Mouse (Mus musculus) adrenal gland, postnatal 10 days (tissue): ENCODE results near the gene Sbpl. TPM values are rescaled to one million over a fixed set of nuclear protein-coding genes. Genes with fewer than 3 reads are reported as not detected.
"Not testable (repeated sequence)": the region's sequence is repeated elsewhere in the genome, so short reads cannot be mapped to it uniquely, and the experiment has no call there.

Experiments
- DNase-seq: peaks from one replicate; pipeline ENCODE4 v3.0.0; 2021; ENCODE audit warnings: mixed read lengths
- total RNA-seq, 2 experiments: library from RNA; stranded (reverse); gene quantifications; 2 replicates each; pipeline ENCODE4 v1.2.3; 2021

The Sbpl gene
- total RNA-seq, 2 experiments from 2014 or later: not detected

DNA sequence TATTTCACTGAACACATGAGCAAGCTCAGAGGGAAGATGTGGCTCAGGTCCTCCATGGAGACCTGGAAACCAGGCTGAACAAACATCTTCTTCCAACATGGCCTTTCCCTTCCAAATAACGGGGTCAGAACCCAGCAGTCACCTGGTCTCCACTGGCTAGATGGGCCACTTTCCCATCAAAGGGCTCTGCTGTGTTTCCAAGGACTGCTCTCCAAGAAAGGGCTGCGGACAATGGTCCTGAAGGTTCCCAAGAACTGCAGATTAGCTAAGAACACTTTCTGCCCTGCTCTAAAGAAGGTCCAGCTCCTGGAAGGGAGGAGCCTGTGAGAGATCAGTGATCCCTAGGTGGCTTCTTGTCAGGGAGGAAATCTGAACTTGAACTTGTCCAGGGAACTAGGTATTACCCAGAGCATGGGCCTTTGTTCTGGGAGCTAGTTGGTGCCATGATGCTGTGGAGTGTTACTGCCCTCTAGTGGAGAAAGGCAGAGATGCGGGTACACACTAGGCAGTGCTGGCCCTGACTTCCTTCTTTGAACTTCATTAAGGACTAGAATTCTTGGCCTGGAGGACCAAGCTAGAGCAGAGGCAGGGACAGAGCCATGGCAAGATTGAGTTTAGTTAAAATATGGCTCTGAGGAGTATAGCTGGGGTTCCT, 5.1 kb upstream of the Sbpl start:
- DNase-seq: peak; percentile 84

DNA sequence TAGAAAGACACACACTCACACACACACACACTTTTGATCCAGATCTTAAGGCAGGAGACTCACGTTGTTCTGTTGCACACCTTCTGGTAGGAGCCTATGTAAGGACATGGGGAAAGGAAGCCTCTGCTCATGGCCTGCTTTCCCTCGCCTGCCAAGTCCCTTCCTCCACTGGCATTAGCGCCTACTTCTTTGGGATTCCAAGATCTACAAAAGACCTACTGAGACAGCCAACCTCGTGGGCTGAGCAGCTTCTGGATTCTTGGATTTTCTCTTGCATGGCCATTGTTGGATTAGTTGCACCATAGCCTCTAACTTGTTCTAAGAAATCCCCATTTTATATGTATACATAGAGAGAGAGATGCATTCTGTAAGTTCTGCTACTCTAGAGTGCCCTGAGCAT, 4.2 kb downstream of the Sbpl start:
- DNase-seq: not testable (repeated sequence)

DNA sequence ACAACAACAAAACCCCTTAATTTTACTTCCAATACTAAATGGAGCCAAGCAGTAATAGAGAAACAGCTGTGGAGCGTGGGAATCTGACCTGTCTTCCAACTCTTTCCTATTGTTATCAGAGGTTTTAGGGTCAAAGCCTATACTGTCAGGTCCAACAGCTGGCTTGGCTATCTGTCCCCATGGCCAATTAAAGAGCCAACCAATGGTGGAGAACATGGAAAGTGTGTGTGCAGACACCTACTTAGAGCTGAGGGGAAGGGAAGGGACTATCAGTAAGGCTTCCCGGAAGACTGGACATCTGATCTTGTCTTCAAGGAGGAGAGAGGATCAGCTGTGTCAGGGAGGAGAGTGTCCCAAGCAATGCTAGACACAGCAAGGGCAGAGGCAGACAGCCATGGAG, 6.0 kb downstream of the Sbpl start:
- no peak for DNase-seq

DNA sequence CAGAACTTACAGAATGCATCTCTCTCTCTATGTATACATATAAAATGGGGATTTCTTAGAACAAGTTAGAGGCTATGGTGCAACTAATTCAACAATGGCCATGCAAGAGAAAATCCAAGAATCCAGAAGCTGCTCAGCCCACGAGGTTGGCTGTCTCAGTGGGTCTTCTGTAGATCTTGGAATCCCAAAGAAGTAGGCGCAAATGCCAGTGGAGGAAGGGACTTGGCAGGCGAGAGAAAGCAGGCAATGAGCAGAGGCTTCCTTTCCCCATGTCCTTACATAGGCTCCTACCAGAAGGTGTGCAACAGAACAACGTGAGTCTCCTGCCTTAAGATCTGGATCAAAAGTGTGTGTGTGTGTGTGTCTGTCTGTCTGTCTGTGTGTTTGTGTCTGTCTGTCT, 7.6 kb downstream of the Sbpl start:
- not testable (repeated sequence) for DNase-seq

DNA sequence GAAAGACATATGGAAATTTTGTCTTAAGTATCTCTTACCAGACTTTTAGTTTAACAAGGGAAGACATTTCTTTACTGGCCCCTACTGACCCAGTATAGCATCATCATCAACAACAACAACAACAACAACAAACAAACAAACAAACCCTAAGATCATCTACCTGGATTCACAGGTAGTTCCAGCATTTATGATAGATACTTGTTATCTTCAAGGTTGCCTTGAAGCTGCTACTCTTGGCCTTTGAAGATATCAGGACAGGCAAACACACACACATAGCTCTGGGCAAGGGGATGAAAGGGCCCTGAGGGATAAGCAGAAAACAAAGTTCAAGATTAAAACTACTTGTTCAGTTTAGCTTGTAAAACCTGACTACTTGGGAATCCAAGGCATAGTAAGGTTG, 13.7 kb downstream of the Sbpl start, which contains the start of gene Sbp:
Gene Sbp (plus strand): TSS at position 301 of the 400 bp plus-strand sequence.
- no peak for DNase-seq

DNA sequence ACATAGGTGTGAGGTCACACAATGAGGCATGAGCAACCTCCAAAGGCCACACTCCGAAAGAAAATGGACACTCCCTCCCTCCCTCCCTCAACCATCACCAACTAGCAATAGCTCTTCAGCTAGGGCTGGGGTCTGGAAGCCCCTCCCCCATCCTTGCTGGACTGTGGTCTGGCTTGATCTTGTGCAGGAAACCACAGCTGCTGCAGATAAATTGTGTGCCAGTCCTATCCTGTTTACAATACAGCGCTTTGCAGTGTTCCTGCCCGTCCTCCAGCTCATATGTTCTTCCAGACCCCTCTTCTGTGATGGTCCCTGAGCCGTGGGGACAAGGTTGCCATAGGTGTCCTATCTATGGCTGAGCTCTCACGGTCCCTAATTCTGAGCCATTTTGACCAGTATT, 23.9 kb downstream of the Sbpl start:
- no peak for DNase-seq

DNA sequence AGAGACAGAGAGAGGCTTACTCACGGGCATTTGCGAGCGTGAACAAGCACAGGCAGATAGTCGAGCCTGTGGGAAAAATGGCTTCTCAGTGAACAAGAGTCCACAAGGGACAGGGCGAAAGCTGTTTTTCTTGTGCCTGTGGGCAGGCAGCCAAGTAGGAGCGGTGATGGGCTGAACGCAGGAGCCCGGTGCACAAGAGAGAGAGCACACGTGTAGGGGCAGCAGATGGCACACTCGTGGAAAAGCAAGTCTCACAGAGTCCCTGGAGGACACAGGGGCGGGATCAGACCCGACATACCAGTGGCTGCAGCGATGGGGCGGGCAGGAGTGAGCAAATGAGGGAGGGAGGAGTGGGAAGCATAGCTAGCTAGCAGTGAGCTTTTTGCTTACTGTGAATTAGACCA, 30.0 kb downstream of the Sbpl start:
- DNase-seq: peak; percentile 70

DNA sequence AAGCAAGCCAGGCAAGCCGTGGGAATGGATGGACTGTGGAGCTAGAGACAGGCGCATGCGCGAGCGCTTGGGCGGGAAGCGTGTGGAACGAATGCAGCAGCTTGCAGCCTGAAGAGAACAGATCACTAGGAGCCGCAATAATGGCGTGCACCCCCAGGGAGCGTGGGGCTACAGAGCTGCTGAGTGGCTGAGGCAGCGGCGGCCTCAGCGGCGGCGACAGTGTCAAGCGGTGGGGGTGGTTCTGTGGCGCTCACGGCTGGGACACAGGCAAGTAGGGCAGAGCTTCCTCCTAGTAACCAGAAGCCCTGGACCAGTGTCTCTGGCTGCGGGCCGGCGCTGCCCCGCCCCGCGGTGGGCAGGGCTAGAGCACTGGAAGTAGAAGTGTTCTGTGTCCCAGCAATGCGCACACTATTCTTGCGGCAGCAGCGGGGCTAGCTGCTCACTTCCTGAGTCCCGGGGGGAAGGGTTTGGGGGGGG, 30.5 kb downstream of the Sbpl start:
- DNase-seq: peak; percentile 94

DNA sequence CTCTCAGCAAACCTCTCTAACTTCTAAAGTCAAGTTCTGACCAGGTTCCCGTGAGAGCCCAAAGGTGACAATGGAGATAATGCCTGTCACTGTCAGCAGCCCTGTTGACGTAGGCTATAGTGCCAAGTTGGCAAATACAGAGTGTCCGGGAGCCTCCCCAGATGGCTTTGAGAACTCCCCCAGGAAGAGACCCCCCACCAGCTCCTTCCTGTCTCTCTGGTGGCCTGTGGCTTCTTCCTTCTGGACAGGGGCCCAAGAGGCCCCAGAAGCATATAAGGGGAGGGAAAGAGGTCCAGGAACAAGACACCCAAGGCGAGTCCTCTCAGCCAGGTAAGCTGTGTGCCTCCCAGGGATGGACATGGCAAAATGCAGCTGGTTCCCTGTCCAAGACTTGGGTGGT, 37.9 kb downstream of the Sbpl start, which contains the start of gene Dcpp3:
Gene Dcpp3 (plus strand): TSS at position 301 of the 400 bp plus-strand sequence.
- not testable (repeated sequence) for DNase-seq

Other genes with a start within 250 kb of the Sbpl start
- 1 to 10 TPM in 1 of 2 experiments, under 1 TPM in 1; 0.67 to 1.1 TPM for gene 1520401A03Rik, start 232.5 kb downstream of the Sbpl start, total RNA-seq
- gene Pkmyt1, start 228.9 kb downstream of the Sbpl start, total RNA-seq: 10 to 100 TPM in 1 of 2 experiments, 1 to 10 TPM in 1; 9.1 to 12.8 TPM
- 10 to 100 TPM; 12.6 to 14.9 TPM for gene Paqr4, start 214.4 kb downstream of the Sbpl start, total RNA-seq
- gene Kremen2, start 209.4 kb downstream of the Sbpl start, total RNA-seq: not detected
- gene Flywch1, start 183.7 kb downstream of the Sbpl start, total RNA-seq: 10 to 100 TPM; 43.9 to 49.0 TPM
- 1 to 10 TPM; 8.0 to 9.5 TPM for gene Flywch2, start 169.2 kb downstream of the Sbpl start, total RNA-seq
- gene Srrm2, start 164.7 kb downstream of the Sbpl start, total RNA-seq: 100 to 1,000 TPM; 365 to 601 TPM
- gene Elob, start 126.1 kb downstream of the Sbpl start, total RNA-seq: 100 to 1,000 TPM; 333 to 378 TPM
- gene Prss33, start 119.2 kb downstream of the Sbpl start, total RNA-seq: not detected
- gene Prss32, start 111.4 kb downstream of the Sbpl start, total RNA-seq: not detected
- gene Prss41, start 111.1 kb downstream of the Sbpl start, total RNA-seq: under 1 TPM; 0.21 to 0.58 TPM
- not detected for gene Prss21, start 87.2 kb downstream of the Sbpl start, total RNA-seq
- gene Dcpp1, start 74.4 kb downstream of the Sbpl start, total RNA-seq: not detected
- gene Dcpp2, start 74.4 kb downstream of the Sbpl start, total RNA-seq: not detected
- not detected for gene Dcpp3, start 37.8 kb downstream of the Sbpl start, total RNA-seq
- gene Sbp, start 13.6 kb downstream of the Sbpl start, total RNA-seq: not detected
- under 1 TPM in 1 of 2 experiments, not detected in 1; 0.24 TPM for gene Prss30, start 25.3 kb upstream of the Sbpl start, total RNA-seq
- gene Prss22, start 42.8 kb upstream of the Sbpl start, total RNA-seq: not detected
- gene Prss27, start 82.9 kb upstream of the Sbpl start, total RNA-seq: under 1 TPM; 0.70 to 0.99 TPM
- gene Kctd5, start 118.2 kb upstream of the Sbpl start, total RNA-seq: 10 to 100 TPM; 19.1 to 23.0 TPM
- gene Pdpk1, start 195.7 kb upstream of the Sbpl start, total RNA-seq: 10 to 100 TPM; 46.8 to 53.3 TPM
- gene Amdhd2, start 208.5 kb upstream of the Sbpl start, total RNA-seq: 10 to 100 TPM; 36.6 to 44.2 TPM
- 100 to 1,000 TPM; 286 to 329 TPM for gene Atp6v0c, start 214.4 kb upstream of the Sbpl start, total RNA-seq